Mouse (Mus musculus) B cell, adult 2 months (primary cell): Measurements from ENCODE around the gene Atad2b.

ENCODE experiments used
- DNase-seq, 2 experiments: peaks; one replicate each; pipeline ENCODE4 v3.0.0; 2022

Gene Atad2b

DNA sequence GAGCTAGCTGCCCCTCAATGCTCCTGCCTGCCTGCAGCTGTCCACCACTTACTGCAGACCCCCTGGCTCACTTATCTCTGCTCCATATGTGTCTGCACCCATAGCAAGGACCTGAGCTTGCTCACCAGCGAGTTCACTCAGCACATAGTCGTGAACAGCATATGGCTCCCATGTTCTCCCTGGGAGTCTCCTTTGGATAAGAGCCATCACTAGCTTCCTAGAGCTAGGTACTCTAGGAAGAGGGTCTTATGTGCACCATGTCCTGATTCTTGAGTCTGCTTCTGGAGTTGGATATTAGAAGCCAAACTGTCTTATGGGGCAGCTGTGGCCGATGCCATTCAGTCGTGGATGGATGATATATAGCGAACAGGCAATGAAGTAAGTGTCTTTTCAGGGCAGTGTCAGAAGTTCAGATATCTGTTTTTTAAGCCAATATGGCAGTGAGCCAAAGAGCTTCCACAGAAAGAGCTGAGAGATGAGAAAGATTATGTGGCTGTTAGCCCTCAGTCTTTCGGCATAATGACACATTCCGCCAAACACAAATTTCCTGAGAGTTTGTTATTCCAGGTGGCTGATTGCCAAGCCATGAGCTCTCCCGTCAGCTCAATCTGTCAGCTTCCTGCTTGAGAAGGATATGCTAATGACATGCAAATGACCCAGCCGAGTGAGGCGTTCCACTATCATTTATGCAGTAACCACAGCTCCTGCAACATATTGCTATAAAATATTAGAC lies 170.8 kb downstream of the Atad2b start:
- no peak for DNase-seq

- no peak for DNase-seq
Measured at GRCm38 (mm10) chr12:5088639-5089038, 171.5 kb downstream of the Atad2b start.
